Mouse (Mus musculus) adipocyte (in vitro differentiated cells): ENCODE measurements around the gene Gm3138.
"Not testable (repeated sequence)": the region's sequence is repeated elsewhere in the genome, so short reads cannot be mapped to it uniquely, and the experiment has no call there.

Experiments used
- DNase-seq: peaks from one replicate; pipeline ENCODE4 v3.0.0-alpha.2; 2016; ENCODE audit warnings: low spot score

The Gm3138 gene

DNA sequence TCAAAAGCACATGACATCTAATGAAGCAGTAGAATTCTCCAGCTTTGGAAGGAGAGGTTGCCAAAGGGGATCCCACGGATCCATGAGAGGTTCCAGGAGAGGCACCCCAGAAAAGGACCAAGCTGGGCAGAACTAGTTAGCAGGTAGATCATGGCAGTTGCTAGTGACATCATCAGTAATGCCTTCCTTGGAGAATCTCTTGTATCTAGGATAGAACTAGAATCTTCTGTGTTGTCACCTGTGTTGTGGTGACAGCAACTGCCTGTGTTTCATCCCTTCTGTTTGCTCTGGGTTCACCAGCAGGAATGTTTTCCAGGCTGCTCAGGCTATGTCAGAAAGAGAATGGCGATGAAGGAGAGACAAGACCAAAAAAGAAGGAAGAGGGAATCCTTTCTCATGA lies at the start of gene Gm3138:
Gm3138 (plus strand) TSS at position 301 of the 400 bp plus-strand sequence.
- DNase-seq, result not testable (repeated sequence)

DNA sequence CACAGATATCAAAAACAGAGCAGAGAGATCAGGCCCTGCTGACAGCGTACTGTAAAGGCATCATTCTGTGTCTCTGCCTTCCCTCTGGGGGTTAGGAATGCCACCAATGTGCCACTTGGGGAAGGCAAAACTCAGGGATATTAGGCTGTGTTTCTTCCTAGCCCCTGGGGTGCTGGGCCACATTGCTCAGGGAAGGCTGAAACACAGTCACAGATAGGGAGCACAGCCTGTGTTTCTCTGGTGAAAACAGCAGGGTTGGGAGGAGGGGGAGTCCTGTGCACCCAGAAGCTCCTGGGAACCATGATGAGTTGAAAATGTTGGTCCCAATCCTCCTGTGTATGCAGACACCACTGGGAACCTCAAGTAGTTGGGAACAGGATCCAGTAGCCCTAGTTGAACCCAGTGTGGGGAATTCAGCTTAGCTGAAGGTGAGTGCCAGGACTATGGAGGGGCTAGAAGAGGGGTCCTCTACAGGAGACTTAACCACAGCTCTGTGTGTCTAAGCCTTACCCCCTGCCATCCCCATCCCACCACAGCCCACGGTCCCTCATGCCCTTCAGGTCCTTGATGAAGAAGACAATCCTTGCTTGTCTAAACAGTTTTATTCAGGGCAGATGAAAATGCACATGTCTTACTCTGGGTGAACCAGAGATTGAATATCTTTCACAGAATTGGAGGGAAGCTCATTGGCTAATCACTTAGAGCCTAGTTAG lies 20.0 kb downstream of the Gm3138 start:
- not testable (repeated sequence) for DNase-seq

DNA sequence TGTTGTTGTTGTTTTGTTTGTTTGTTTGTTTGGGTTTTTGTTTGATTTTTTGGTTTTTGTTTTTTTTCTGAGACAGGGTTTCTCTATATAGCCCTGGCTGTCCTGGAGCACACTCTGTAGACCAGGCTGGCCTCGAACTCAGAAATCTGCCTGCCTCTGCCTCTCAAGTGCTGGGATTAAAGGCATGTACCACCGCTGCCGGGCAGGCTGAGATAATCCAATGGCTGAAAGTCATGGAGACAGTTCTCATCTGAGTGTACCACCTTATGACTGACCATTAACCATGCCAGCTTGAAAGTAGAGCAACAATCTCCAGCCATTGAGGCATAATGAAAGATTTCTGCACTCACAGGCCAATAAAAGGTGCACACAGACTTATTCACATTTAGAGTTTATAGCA lies 30.4 kb downstream of the Gm3138 start:
- not testable (repeated sequence) for DNase-seq
